Mouse (Mus musculus) intestine, postnatal 0 days (tissue): ENCODE measurements around the gene Sorcs3. TPM values are rescaled to one million over a fixed set of nuclear protein-coding genes. Genes with fewer than 3 reads are reported as not detected.
A peak's percentile ranks its signal among the peaks of the same experiment; 100 is the strongest.

Source experiments
- ATAC-seq: fragments of 200-750 bp; cut with Nextera tagmentation; 2 replicates; pipeline ENCODE4 v1.8.0; 2017; ENCODE audit warnings: mild to moderate bottlenecking, moderate TSS enrichment, moderate library complexity
- H3K27ac ChIP-seq: fragments of 300-500 bp; sonication (generic); 2 replicates; pipeline ENCODE4 v1.5.1; 2014; ENCODE audit warnings: mild to moderate bottlenecking, low read depth, low read length, moderate library complexity
- H3K27me3 ChIP-seq: fragments of 300-500 bp; sonication (generic); replicated peaks from 2 replicates; pipeline ENCODE4 v1.6.1; 2014; ENCODE audit warnings: low read length, mixed read lengths; ENCODE audit not compliant: control insufficient read depth, insufficient read depth
- H3K36me3 ChIP-seq: fragments of 300-500 bp; sonication (generic); 2 replicates; pipeline ENCODE4 v1.6.1; 2014; ENCODE audit warnings: mild to moderate bottlenecking, moderate library complexity; ENCODE audit not compliant: control insufficient read depth, insufficient read depth
- H3K4me1 ChIP-seq: fragments of 300-500 bp; sonication (generic); replicated peaks from 2 replicates; pipeline ENCODE4 v1.6.1; 2014; ENCODE audit warnings: antibody characterized with exemption, low read length, mixed read lengths; ENCODE audit not compliant: control insufficient read depth, insufficient read depth
- H3K4me2 ChIP-seq: fragments of 300-500 bp; sonication (generic); replicated peaks from 2 replicates; pipeline ENCODE4 v1.6.1; 2014; ENCODE audit warnings: low read depth, mild to moderate bottlenecking, moderate library complexity
- H3K4me3 ChIP-seq: fragments of 300-500 bp; sonication (generic); 2 replicates; pipeline ENCODE4 v1.5.1; 2014; ENCODE audit warnings: low read depth, low read length
- H3K9ac ChIP-seq: fragments of 300-500 bp; sonication (generic); 2 replicates; pipeline ENCODE4 v1.6.1; 2014; ENCODE audit warnings: mild to moderate bottlenecking, low read depth, low read length
- H3K9me3 ChIP-seq: fragments of 300-500 bp; sonication (generic); 2 replicates; pipeline ENCODE4 v1.6.1; 2016; ENCODE audit warnings: mixed run types; ENCODE audit not compliant: control insufficient read depth
- CTCF ChIP-seq: sonication (generic); IDR thresholded peaks from 2 replicates; pipeline ENCODE4 v1.5.1; 2016; ENCODE audit warnings: low read depth, mild to moderate bottlenecking, control low read depth, antibody characterized with exemption, moderate library complexity
- WGBS: fragments of 180-500 bp; shearing (Covaris S2); extraction: QIAGEN DNeasy Blood & Tissue Kit; methylation state at CpG from one replicate; pipeline ENCODE4 v1.1.7; 2014; 5-methylcytosine and 5-hydroxymethylcytosine counted together
- polyA plus RNA-seq: library from polyadenylated mRNA; unstranded; fragments of >200 nt; fragmentation: Nextera tagmentation; extraction: Ambion mirVana; gene quantifications from 2 replicates; pipeline ENCODE4 v1.2.1, GENCODE M21; 2015

Sorcs3 gene
- polyA plus RNA-seq, 1 experiment from 2014 or later: 0.37 TPM

- 87% methylated on average over 9 of the region's 9 CpGs for WGBS
- H3K4me1 ChIP-seq: no peaks in the 10 kb centered on the region
- H3K4me2 ChIP-seq: no peak overlapping the region
- no peaks in the 10 kb centered on the region for H3K36me3 ChIP-seq
- H3K27me3 ChIP-seq: no peaks in the 10 kb centered on the region
- no peaks in the 10 kb centered on the region for H3K9me3 ChIP-seq
- H3K27ac ChIP-seq: no peak overlapping the region
- H3K9ac ChIP-seq: no peak overlapping the region
- no peak for ATAC-seq
- H3K4me3 ChIP-seq: no peak overlapping the region
- TF ChIP-seq CTCF: no peak
These were observed 549.3 kb downstream of the Sorcs3 start for GRCm38 (mm10) chr19:48755156-48755555.

DNA sequence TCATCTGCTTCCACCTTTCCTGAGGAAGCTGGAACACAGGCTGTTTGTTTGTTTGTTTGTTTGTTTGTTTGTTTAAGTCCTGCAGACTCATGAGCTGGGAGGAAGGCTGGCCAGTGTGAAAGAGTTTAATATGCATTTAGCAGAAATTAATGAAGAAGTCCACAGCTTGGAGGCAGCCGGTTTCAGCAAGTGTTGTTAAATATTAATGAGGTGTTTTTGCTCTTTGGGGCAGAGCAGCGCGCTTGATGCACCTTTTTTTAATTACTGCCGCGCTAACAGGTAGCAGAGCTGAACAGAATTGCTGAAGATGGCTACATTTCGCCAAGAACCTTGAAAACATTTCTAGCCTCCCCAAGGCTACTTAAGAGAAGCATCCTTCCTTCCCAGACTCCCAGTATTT is 551.0 kb downstream of the Sorcs3 start:
- no peaks in the 10 kb centered on the region for H3K4me1 ChIP-seq
- no peak for ATAC-seq
- H3K36me3 ChIP-seq: no peaks in the 10 kb centered on the region
- H3K27ac ChIP-seq: no peak overlapping the region
- no peak overlapping the region for H3K9ac ChIP-seq
- H3K4me3 ChIP-seq: no peak overlapping the region
- TF ChIP-seq CTCF: no peak
- WGBS: 78% methylated on average over 6 of the region's 6 CpGs
- H3K9me3 ChIP-seq: no peaks in the 10 kb centered on the region
- no peaks in the 10 kb centered on the region for H3K27me3 ChIP-seq
- no peak overlapping the region for H3K4me2 ChIP-seq

DNA sequence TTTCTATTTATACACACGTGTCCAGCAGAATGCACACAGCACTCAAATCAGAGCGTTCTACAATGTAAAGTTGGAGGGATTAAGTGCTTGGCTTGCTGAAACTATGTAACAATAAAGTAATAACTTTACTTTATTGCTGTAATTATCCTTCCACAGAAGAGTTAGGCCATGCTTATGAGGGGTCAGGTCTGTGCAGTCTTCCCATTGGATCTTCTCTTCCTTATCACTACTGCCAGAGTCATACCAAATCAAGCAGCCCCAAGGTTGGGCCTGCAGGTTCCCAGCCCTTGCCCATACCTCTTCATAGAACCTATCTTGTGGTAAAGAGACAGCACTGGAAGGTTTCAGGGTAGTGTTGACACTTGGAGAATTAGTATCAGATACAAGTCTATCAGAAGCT is 560.7 kb downstream of the Sorcs3 start:
- no peaks in the 10 kb centered on the region for H3K27me3 ChIP-seq
- no peak overlapping the region for H3K9ac ChIP-seq
- H3K36me3 ChIP-seq: no peaks in the 10 kb centered on the region
- WGBS: 22% methylated on average over 2 of the region's 2 CpGs
- peak; percentile 51; the same call in 1 of the 2 replicates for ATAC-seq
- H3K4me1 ChIP-seq: no peaks in the 10 kb centered on the region
- H3K4me2 ChIP-seq: no peak overlapping the region
- TF ChIP-seq CTCF: no peak
- no peaks in the 10 kb centered on the region for H3K9me3 ChIP-seq
- H3K27ac ChIP-seq: no peak overlapping the region
- no peak overlapping the region for H3K4me3 ChIP-seq

- no peaks in the 10 kb centered on the region for H3K9me3 ChIP-seq
- no peak overlapping the region for H3K9ac ChIP-seq
- no peak for TF ChIP-seq CTCF
- no peaks in the 10 kb centered on the region for H3K4me1 ChIP-seq
- WGBS: 90% methylated on average over 2 of the region's 2 CpGs
- no peak overlapping the region for H3K4me2 ChIP-seq
- H3K27ac ChIP-seq: no peak overlapping the region
- H3K36me3 ChIP-seq: no peaks in the 10 kb centered on the region
- no peak for ATAC-seq
- no peaks in the 10 kb centered on the region for H3K27me3 ChIP-seq
- no peak overlapping the region for H3K4me3 ChIP-seq
These were observed 565.7 kb downstream of the Sorcs3 start for GRCm38 (mm10) chr19:48771565-48771964.

DNA sequence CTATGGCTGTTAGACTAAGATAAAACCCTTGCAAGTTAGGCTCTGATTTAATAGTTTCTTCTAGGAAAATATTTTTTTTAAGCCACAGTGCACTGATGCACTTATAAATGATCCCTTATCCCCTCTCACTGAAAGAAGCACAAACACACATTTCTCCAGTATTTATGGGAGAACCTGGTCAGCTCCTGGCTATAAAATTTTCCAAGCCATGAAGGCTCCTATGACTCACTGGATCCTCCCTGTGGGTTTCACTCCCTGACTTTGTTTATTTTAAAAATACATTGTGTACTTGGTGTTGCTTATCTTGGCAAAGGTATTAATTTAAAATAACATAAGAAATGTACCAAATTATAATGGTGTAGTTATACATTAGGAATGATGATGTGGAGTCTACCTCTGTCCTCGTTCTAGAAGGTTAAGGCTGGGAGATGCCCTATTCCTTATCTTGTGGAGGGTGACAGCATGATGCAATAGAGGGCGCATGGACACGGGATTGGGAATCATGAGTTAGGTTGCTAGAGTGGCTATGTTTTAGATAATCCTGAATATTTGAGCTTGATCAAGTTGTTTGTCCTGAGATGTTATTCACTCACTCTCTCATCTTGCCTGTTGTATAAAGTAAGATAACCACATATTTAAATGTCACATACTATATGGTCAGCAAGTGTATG is 573.4 kb downstream of the Sorcs3 start:
- Histone ChIP-seq H3K36me3 (no peaks in the 10 kb centered on the region), H3K27ac (no peak overlapping the region), H3K9me3 (no peaks in the 10 kb centered on the region), H3K4me3 (no peak overlapping the region), H3K9ac (no peak overlapping the region), H3K4me2 (no peak overlapping the region), H3K27me3 (no peaks in the 10 kb centered on the region), H3K4me1 (no peaks in the 10 kb centered on the region)
- TF ChIP-seq CTCF: no peak
- WGBS: 76% methylated on average over 3 of the region's 3 CpGs
- ATAC-seq: no peak

DNA sequence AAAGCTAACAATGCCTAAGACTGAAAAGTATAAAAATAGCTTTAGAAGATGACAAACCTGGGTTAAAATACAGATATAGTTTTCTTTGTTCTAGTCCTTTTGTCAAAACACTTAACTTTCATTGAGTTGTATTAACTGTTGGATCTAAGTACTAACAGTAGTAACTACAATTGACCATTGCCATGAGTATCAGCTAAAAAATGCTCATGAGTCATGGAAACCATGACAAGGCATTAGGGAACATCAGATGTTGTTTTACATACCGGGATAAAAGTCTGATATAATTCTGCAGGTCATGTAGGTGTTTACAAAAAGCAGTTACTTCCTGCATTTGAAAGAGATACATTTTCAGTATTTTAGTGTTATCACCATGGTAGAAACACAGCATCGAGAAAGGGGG is 575.0 kb downstream of the Sorcs3 start:
- TF ChIP-seq CTCF: no peak
- H3K27ac ChIP-seq: no peak overlapping the region
- no peaks in the 10 kb centered on the region for H3K27me3 ChIP-seq
- no peaks in the 10 kb centered on the region for H3K4me1 ChIP-seq
- no peak overlapping the region for H3K4me3 ChIP-seq
- no peaks in the 10 kb centered on the region for H3K9me3 ChIP-seq
- no peak overlapping the region for H3K9ac ChIP-seq
- no peak for ATAC-seq
- H3K36me3 ChIP-seq: no peaks in the 10 kb centered on the region
- no peak overlapping the region for H3K4me2 ChIP-seq
- 71% methylated on average over 2 of the region's 2 CpGs for WGBS
